Mouse (Mus musculus): Measurements from ENCODE around the gene Fam57b. TPM values are rescaled to one million over a fixed set of nuclear protein-coding genes. Genes with fewer than 3 reads are reported as not detected.

The Fam57b gene
- total RNA-seq, 1 experiment: 1.9 TPM

DNA sequence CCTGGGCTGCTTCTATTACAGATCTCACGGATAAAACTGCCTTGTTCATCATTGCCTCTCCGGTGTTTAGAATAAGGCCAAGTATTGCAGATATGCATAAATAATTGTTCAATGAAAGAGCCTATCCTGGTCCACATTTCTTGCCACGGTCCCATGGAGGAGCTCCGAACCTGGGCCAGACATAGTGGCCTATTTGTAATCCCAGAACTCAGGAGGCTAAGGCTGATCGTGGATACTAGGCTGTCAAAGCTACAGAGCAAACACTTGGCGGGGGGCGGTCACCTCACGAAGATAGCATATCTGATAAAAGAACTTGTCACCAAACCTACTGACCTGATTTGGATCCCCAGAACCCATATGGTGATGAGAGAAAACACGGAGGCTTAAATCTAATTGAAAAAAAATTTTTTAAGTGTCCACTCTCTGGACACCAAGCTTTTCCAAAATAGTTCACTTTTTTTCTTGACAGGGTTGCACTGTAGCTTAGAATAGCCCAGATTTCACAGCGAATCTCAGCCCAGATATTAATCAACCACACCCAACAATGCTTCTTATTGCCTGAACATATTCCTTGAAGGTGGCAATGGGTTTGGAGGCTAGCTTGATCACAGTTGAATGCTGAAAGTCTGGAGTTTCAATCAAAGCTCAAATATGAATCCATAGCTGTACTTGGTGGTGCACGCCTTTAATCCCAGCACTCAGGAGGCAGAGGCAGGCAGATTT is 4.6 kb upstream of the Fam57b start:
- peaks cover 51% of the 10 kb centered on the region for H3K36me3 ChIP-seq (ENCODE audit: control insufficient read depth, insufficient read depth, low read length, poor library complexity, severe bottlenecking)
- TF ChIP-seq CHD2 (IDR thresholded peaks at IDR 0.05; ENCODE audit: low read depth, low read length): no peak
- TF ChIP-seq HCFC1 (IDR thresholded peaks at IDR 0.05; ENCODE audit: borderline replicate concordance, insufficient read depth, low read length): no peak
- no peak for TF ChIP-seq ZNF384 (IDR thresholded peaks at IDR 0.05; ENCODE audit: low read depth, low read length)
- TF ChIP-seq MAFK (IDR thresholded peaks at IDR 0.05; ENCODE audit: insufficient read depth, low read depth, low read length): no peak
- TF ChIP-seq ZC3H11A (IDR thresholded peaks at IDR 0.05; ENCODE audit: borderline replicate concordance, low read depth, low read length): no peak
- peaks cover 0 to 10% of the 10 kb centered on the region in 2 experiments; a peak in 1 of 4 replicates for H3K4me1 ChIP-seq (ENCODE audit: control insufficient read depth in 2 of 2, insufficient read depth in 2 of 2, low read length in 2 of 2, poor library complexity in 1 of 2)

DNA sequence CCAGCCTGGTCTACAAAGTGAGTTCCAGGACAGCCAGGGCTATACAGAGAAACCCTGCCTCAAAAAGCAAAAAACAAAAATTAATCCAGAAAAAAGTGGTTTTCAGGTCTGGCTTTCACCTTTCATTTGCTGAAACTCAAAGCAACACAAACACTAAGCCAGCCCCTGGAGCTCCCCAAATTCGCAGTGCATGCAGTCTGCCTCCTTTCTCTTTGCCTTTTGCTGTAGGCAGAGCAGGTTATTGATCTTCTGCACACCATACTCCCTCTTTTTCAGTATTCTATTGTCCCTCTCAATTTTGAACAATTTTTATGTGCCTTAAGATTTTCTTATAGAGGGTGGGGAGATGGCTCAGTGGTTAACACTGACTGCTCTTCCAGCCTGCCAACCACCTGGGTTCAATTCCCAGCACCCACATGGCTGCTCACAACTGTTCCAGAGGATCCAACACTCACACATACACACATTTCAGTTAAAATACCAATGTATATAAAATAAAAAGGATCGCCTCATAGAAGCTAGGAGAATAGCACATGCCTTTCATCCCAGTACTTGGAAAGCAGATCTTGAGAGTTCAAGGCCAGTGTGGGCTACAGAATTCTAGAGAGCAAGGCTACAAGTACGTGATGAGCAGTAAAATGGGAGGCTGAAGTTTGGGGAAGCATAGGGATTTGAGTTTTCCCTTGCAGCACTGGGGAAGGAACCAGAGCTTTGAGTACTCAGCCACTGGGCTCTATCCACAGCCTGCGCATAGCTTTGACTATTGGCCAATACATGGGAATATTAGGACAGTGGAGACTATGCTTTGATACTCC is 3.8 kb upstream of the Fam57b start:
- Histone ChIP-seq H3K9me3 (ENCODE audit: control insufficient read depth, insufficient read depth, low read depth, low read length) (no peaks in the 10 kb centered on the region), H3K4me1 (ENCODE audit: control insufficient read depth in 2 of 2, insufficient read depth in 2 of 2, low read length in 2 of 2, poor library complexity in 1 of 2) (peaks cover 0 to 10% of the 10 kb centered on the region in 2 experiments; a peak in 1 of 4 replicates), H3K36me3 (ENCODE audit: control insufficient read depth, insufficient read depth, low read length, poor library complexity, severe bottlenecking) (peaks cover 50% of the 10 kb centered on the region), H3K4me3 (ENCODE audit: insufficient read depth in 1 of 2, low read depth in 1 of 2, low read length in 2 of 2, poor library complexity in 1 of 2, severe bottlenecking in 1 of 2) (peak overlapping the region in 1 of 2 experiments; percentile 88; a peak in 2 of 4 replicates), H3K9ac (ENCODE audit: insufficient read depth, low read depth, low read length, poor library complexity, severe bottlenecking) (no peak overlapping the region), H3K27ac (ENCODE audit: insufficient read depth, low read depth, low read length, poor library complexity, severe bottlenecking) (no peak overlapping the region)
- DNase-seq (ENCODE audit: low read depth, low spot score): no peak
- TF ChIP-seq MAFK (IDR thresholded peaks at IDR 0.05; ENCODE audit: insufficient read depth, low read depth, low read length): no peak
- no peak for TF ChIP-seq CHD2 (IDR thresholded peaks at IDR 0.05; ENCODE audit: low read depth, low read length)
- TF ChIP-seq ZNF384 (IDR thresholded peaks at IDR 0.05; ENCODE audit: low read depth, low read length): no peak
- TF ChIP-seq HCFC1 (IDR thresholded peaks at IDR 0.05; ENCODE audit: borderline replicate concordance, insufficient read depth, low read length): no peak
- TF ChIP-seq ZC3H11A (IDR thresholded peaks at IDR 0.05; ENCODE audit: borderline replicate concordance, low read depth, low read length): no peak
- in situ Hi-C loops (cut with MboI; ENCODE audit: low sequenced_read_pairs in 2 of 2, unreplicated experiment in 2 of 2): no loop called here

More for the DNA sequence above, 4.6 kb upstream of the Fam57b start:
- Histone ChIP-seq H3K27ac (ENCODE audit: insufficient read depth, low read depth, low read length, poor library complexity, severe bottlenecking) (peak overlapping the region; percentile 48; the same call in 1 of the 2 replicates), H3K9ac (ENCODE audit: insufficient read depth, low read depth, low read length, poor library complexity, severe bottlenecking) (peak overlapping the region; percentile 63), H3K4me3 (ENCODE audit: insufficient read depth in 1 of 2, low read depth in 1 of 2, low read length in 2 of 2, poor library complexity in 1 of 2, severe bottlenecking in 1 of 2) (peak overlapping the region; percentile 88 to 95), H3K9me3 (ENCODE audit: control insufficient read depth, insufficient read depth, low read depth, low read length) (no peaks in the 10 kb centered on the region)
- no peak for DNase-seq (ENCODE audit: low read depth, low spot score)
- in situ Hi-C loops (cut with MboI; ENCODE audit: low sequenced_read_pairs in 2 of 2, unreplicated experiment in 2 of 2): no loop called here

DNA sequence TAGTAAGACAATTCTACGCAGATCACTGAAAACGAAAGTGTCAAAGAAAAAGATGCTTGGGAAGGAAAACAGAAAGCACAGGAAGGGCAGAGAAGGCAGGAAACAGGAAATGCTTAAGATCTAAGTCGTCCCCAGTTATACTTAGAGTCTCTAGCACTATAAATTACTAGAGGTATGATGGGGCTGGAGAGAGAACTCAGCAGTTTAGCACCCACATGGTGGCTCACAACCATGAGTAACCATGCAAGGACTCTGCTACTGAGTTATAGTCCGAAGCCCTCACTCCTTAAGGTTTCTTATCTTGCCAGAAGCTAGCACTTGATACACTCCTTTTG is 3.2 kb upstream of the Fam57b start:
- H3K27ac ChIP-seq (ENCODE audit: insufficient read depth, low read depth, low read length, poor library complexity, severe bottlenecking): no peak overlapping the region
- peaks cover 44% of the 10 kb centered on the region for H3K36me3 ChIP-seq (ENCODE audit: control insufficient read depth, insufficient read depth, low read length, poor library complexity, severe bottlenecking)
- in situ Hi-C loops (cut with MboI; ENCODE audit: low sequenced_read_pairs in 2 of 2, unreplicated experiment in 2 of 2): no loop called here
- no peak overlapping the region for H3K4me3 ChIP-seq (ENCODE audit: insufficient read depth in 1 of 2, low read depth in 1 of 2, low read length in 2 of 2, poor library complexity in 1 of 2, severe bottlenecking in 1 of 2)
- H3K9ac ChIP-seq (ENCODE audit: insufficient read depth, low read depth, low read length, poor library complexity, severe bottlenecking): no peak overlapping the region
- no peak for TF ChIP-seq ZC3H11A (IDR thresholded peaks at IDR 0.05; ENCODE audit: borderline replicate concordance, low read depth, low read length)
- TF ChIP-seq ZNF384 (IDR thresholded peaks at IDR 0.05; ENCODE audit: low read depth, low read length): no peak
- no peak for TF ChIP-seq MAFK (IDR thresholded peaks at IDR 0.05; ENCODE audit: insufficient read depth, low read depth, low read length)
- TF ChIP-seq CHD2 (IDR thresholded peaks at IDR 0.05; ENCODE audit: low read depth, low read length): no peak
- TF ChIP-seq HCFC1 (IDR thresholded peaks at IDR 0.05; ENCODE audit: borderline replicate concordance, insufficient read depth, low read length): no peak
- H3K4me1 ChIP-seq (ENCODE audit: control insufficient read depth in 2 of 2, insufficient read depth in 2 of 2, low read length in 2 of 2, poor library complexity in 1 of 2): peaks cover 0 to 10% of the 10 kb centered on the region in 2 experiments; a peak in 1 of 4 replicates
- H3K9me3 ChIP-seq (ENCODE audit: control insufficient read depth, insufficient read depth, low read depth, low read length): no peaks in the 10 kb centered on the region
- DNase-seq (ENCODE audit: low read depth, low spot score): no peak

DNA sequence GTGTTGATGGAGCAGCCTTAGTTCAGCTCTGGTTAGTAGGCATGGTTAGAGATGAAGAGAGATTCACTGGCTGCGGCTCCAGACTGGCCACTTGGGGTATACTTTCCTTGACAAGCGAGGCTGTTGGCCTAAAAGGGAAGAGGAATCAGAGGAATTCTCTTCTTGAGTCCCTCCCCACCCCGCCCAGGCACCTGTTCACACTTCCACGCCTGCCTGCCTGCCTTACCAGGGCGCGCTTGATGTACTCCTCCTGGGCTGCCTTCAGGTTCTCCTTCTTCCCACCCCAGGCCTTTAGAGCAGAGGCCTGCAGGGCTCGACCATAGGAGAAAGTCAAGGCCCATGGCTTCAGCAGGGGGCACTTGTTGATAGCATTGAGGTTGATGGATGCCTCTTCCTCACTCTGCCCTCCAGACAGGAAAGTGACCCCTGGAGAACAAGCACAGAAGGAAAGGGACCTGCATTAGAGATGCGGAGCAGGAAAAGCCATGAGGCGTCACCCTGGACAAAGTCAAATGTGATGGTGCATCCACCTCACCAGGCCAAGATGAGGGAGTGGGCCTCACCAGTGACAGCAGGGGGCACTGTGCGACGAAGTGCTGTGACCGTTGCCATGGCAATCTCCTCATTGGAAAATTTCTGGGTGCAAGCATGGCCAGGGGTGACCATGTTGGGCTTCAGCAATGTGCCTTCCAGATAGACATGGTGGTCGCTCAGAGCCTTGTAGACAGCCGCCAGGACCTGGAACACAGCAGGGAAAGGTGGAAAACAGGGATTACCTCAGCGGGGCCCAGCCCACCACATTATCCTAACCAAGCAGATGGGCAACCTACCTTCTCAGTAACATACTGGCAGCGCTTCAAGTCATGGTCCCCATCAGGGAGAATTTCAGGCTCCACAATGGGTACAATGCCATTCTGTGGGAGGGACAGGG is 1.8 kb upstream of the Fam57b start:
- DNase-seq (ENCODE audit: low read depth, low spot score): no peak
- peak overlapping the region in 1 of 2 experiments; percentile 91; a peak in 2 of 4 replicates for H3K4me3 ChIP-seq (ENCODE audit: insufficient read depth in 1 of 2, low read depth in 1 of 2, low read length in 2 of 2, poor library complexity in 1 of 2, severe bottlenecking in 1 of 2)
- peak overlapping the region; percentile 10; the same call in 1 of the 2 replicates for H3K27ac ChIP-seq (ENCODE audit: insufficient read depth, low read depth, low read length, poor library complexity, severe bottlenecking)
- H3K9me3 ChIP-seq (ENCODE audit: control insufficient read depth, insufficient read depth, low read depth, low read length): no peaks in the 10 kb centered on the region
- in situ Hi-C loops (cut with MboI; ENCODE audit: low sequenced_read_pairs in 2 of 2, unreplicated experiment in 2 of 2): no loop called here
- H3K4me1 ChIP-seq (ENCODE audit: control insufficient read depth in 2 of 2, insufficient read depth in 2 of 2, low read length in 2 of 2, poor library complexity in 1 of 2): peaks cover 0 to 13% of the 10 kb centered on the region in 2 experiments; a peak in 1 of 4 replicates
- no peak overlapping the region for H3K9ac ChIP-seq (ENCODE audit: insufficient read depth, low read depth, low read length, poor library complexity, severe bottlenecking)
- H3K36me3 ChIP-seq (ENCODE audit: control insufficient read depth, insufficient read depth, low read length, poor library complexity, severe bottlenecking): peaks cover 34% of the 10 kb centered on the region
- TF ChIP-seq ZC3H11A (IDR thresholded peaks at IDR 0.05; ENCODE audit: borderline replicate concordance, low read depth, low read length): no peak
- TF ChIP-seq MAFK (IDR thresholded peaks at IDR 0.05; ENCODE audit: insufficient read depth, low read depth, low read length): no peak
- TF ChIP-seq HCFC1 (IDR thresholded peaks at IDR 0.05; ENCODE audit: borderline replicate concordance, insufficient read depth, low read length): no peak
- TF ChIP-seq CHD2 (IDR thresholded peaks at IDR 0.05; ENCODE audit: low read depth, low read length): no peak
- no peak for TF ChIP-seq ZNF384 (IDR thresholded peaks at IDR 0.05; ENCODE audit: low read depth, low read length)

Measured in ES-E14 (cell line).